Mouse (Mus musculus) brown adipose tissue, adult 24 weeks (tissue): ENCODE measurements around the gene Klhl29. TPM values are rescaled to one million over a fixed set of nuclear protein-coding genes. Genes with fewer than 3 reads are reported as not detected.

Experiments used
- H3K27ac ChIP-seq: fragments of 200-500 bp; replicated peaks from 2 replicates; pipeline ENCODE4 v1.5.1; 2012; ENCODE audit warnings: low read depth, mild to moderate bottlenecking, low read length
- H3K4me1 ChIP-seq: fragments of 200-500 bp; 2 replicates; pipeline ENCODE4 v1.6.1; 2012; ENCODE audit warnings: low read length, mixed read lengths; ENCODE audit not compliant: control insufficient read depth, insufficient read depth, insufficient read length
- H3K4me3 ChIP-seq: fragments of 200-500 bp; 2 replicates; pipeline ENCODE4 v1.5.1; 2012; ENCODE audit warnings: low read depth, mild to moderate bottlenecking, low read length, moderate library complexity; ENCODE audit not compliant: insufficient read depth
- polyA plus RNA-seq: library from polyadenylated mRNA; stranded (reverse); fragments of >200 nt; gene quantifications from 2 replicates; pipeline ENCODE4 v1.2.4, GENCODE M21; 2012; ENCODE audit not compliant: missing spikeins, insufficient read depth, insufficient read length

The Klhl29 gene
- 0.67 and 0.71 TPM in 2 replicates for polyA plus RNA-seq

GRCm38 (mm10) chr12:5375616-5376461 lies at the start of gene Klhl29:
Gene Klhl29, minus strand, starts transcription at chr12:5375682.
- no peak within 1 kb of the TSS for H3K27ac ChIP-seq
- no peaks in the 10 kb centered on the region for H3K4me1 ChIP-seq
- peak within 1 kb of the TSS; percentile 73 for H3K4me3 ChIP-seq

DNA sequence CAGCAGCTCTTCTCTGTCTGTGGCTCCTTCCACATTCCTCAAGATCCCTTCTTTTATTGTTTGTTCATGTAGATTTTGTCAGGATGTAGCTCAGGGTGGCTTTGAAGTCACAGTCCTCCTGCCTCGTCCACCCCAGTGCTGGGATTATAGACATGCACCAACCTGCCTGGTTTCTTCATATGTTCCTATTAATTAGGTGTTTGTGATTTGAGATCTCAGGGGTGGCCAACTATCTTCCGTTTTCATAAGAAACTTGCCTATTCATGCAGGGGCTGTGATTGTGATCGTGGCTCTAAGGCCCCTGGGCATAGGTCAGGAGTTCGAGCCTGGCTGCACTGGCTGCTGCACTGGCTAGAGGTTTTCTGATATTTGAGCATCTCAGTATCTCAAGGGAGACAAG lies 49.8 kb upstream of the Klhl29 start:
- Histone ChIP-seq H3K4me3 (no peak overlapping the region), H3K4me1 (no peaks in the 10 kb centered on the region), H3K27ac (no peak overlapping the region)

DNA sequence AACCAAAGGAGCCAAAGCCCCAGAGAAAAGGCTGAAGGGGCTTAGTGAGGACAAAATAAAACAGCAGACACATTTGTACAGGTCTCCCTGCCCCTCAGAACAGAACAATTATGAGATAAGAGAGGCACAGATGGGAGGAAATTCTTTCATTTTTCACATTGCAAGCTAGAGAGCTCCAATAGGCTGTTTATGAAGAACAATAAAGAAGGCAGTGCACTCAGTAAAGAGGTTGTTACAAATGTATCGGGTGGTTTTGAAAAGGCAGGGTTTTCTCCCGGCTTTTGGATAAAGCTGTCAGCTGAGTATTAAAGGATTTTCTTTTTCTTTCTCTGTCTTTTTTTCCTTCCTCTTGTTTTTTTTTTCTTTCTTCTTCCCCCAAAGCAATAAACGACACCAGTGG lies 40.3 kb upstream of the Klhl29 start:
- no peak overlapping the region for H3K4me3 ChIP-seq
- no peak overlapping the region for H3K27ac ChIP-seq
- no peaks in the 10 kb centered on the region for H3K4me1 ChIP-seq

GRCm38 (mm10) chr12:5413976-5414375 lies 38.5 kb upstream of the Klhl29 start:
- Histone ChIP-seq H3K4me3 (no peak overlapping the region), H3K4me1 (no peaks in the 10 kb centered on the region), H3K27ac (no peak overlapping the region)

DNA sequence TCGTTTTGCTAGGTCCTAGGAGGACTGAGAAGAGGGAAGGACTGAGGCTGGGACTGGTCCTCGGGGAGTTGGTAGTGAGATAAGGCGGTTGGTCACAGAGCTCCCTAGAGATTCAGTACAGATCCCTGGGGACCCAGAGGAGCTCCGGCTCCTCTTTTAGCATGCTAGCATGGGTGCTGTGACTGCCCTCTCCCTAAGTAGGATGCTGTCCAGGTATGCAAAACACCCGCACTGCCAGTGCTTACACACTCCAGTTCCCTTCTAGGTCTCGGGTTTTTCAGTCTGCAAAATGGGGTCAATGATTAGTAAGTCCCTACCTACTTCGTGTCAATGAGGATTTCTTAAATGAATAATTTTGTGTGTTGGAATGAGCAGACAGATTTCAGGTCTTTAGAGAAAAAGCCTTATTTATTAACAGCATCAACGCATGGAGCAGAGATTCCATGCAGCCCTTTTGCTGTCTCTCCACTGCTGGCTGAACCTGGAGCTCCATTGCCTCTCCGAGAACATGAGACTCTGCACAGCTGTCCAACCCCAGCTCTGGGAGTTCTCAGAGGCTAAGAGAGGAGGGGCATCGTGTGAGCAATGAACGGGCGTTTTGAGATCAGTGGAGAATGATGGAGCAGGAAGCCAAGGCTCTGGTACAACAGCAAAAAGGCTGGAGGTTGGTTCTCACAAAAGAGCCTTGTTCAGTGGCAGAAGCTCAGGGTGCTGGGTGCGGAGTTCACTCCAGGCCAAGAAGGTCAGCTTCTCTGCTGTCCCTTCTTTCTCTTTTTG lies 36.5 kb upstream of the Klhl29 start:
- no peaks in the 10 kb centered on the region for H3K4me1 ChIP-seq

DNA sequence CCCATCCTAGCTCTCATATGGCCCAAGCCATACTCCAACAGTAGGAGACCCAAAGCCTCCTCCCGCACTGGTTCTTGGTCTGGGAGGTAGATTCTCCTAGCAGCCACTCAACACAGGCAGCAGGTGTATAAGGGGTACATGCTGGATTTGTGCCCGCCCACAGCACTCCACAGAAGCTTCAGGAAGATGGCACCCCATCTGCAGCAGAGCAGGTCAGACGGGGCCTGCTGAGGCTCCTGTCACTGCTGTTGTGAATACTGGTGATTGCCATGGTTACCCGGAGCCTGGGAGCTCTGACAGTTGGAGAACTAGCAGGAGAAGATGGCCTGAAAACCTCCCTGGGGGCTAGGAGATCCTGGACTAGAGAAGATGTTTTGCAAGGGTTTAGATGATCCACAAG lies 35.9 kb upstream of the Klhl29 start:
- Histone ChIP-seq H3K4me3 (no peak overlapping the region), H3K4me1 (no peaks in the 10 kb centered on the region), H3K27ac (no peak overlapping the region)

More for the DNA sequence above, 36.5 kb upstream of the Klhl29 start:
- H3K4me3 ChIP-seq = no peak overlapping the region
- H3K27ac ChIP-seq = no peak overlapping the region

DNA sequence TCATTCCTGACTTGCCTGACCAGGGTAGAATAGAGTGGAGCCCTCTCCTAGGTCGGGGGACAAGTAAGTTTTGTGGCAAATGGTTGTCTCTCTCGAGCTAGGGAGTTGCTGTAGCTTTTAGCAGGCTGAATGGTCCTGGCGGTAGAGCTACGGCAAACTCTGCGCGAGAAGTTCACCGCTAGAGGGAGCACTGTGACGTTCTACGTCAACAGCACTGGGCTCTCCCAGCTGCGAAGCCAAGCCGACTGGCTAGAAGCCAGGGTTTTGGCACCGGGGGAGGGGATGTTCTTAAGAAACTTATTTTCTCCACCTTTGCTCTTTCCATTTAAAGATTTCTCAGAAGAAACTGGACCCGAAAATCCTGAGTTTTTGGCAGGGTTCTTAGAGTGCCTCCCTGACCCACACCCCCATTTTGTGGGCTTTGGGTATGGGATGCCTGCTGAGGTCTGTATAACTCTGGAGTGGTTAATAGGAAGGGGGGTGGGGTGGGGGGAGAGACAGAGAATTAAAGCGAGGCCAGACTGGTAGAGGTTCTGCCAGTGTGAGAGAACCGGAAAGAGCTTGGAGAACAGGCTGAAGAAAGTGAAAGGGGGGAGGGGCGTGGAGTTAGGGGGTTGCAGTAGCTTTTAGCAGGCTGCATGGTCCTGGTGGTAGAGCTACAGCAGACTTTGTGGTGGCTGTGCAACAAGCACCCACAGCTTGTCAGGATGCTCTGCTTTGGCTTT lies 35.1 kb upstream of the Klhl29 start:
- Histone ChIP-seq H3K4me1 (no peaks in the 10 kb centered on the region), H3K27ac (no peak overlapping the region), H3K4me3 (no peak overlapping the region)

DNA sequence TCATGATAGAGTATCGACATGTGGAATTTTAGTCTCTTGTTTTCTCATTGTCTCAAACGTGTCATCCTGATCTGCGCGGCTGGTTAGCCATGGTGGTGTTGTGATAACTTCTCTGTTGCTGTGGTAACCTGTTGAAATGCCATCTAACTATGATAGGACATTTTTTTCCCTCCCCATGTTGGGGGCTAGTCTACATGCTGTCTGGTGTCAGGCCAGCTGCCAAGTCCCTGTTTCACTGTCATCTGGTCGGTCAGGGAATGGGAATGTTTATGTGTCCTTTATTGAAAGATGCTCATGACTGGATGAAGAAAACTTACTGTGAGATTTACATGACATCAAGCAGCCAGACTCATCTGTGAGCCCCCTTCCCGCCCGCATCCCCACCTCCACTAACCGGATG lies 31.7 kb upstream of the Klhl29 start:
- Histone ChIP-seq H3K27ac (no peak overlapping the region), H3K4me1 (no peaks in the 10 kb centered on the region), H3K4me3 (no peak overlapping the region)

DNA sequence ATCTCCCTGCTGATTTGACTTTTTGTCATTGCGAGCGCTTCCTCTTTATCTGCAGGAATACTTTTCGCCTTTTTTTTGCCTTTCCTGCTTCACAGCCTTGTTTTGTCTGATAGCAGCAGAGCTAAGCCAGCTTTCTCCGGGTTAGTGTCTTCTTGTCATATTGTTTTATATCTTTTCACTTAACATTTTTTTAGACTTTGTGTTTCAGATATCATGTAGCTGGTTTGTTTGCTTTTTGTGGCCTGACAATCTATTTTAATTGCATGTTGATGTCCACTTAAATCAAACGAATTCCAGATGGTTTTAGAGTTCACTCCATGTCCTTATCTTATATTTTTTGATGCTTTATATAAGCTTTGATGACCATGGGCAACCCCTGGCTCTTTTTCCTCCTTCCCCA lies 21.9 kb upstream of the Klhl29 start:
- no peaks in the 10 kb centered on the region for H3K4me1 ChIP-seq
- H3K4me3 ChIP-seq = no peak overlapping the region
- H3K27ac ChIP-seq = no peak overlapping the region

DNA sequence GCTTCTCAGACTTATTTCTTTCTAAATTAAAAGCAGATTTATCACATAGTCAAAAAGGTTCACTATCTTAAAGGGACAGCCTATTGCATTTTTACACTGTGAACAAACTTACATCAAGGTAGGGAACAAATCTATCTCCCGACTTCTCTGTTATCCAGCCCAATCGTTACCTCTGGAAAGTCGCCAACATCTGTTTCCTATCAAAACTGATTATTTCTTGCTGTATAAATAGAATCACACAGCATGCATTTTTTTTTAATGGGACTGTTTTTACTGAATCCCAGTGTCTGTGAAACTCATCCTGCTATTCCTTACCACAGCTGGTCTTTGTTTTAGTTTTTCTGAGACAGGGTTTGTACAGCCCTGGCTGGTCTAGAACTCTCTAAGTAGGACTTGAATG lies 19.7 kb upstream of the Klhl29 start:
- H3K4me1 ChIP-seq = no peaks in the 10 kb centered on the region
- H3K4me3 ChIP-seq = no peak overlapping the region
- no peak overlapping the region for H3K27ac ChIP-seq

GRCm38 (mm10) chr12:5387112-5387511 lies 11.6 kb upstream of the Klhl29 start:
- no peak overlapping the region for H3K4me3 ChIP-seq
- H3K27ac ChIP-seq = no peak overlapping the region
- H3K4me1 ChIP-seq = no peaks in the 10 kb centered on the region

DNA sequence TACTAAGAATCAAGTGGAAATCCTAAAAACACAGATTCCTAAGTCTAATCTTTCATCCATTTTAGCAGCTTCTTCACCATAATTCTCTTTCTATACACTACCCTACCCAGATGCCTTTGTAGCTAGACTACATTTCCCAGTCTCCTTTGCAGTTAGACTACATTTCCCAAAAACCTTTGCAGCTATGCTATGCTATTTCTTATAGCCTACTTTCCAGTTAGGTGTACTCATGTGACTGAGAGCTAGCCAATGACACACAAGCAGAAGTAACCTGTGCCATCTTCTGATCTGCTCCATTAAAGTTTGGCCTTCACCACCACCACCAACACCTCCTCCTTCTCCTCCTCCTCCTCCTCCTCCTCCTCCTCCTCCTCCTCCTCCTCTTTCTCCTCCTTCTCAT lies 11.2 kb upstream of the Klhl29 start:
- Histone ChIP-seq H3K4me1 (no peaks in the 10 kb centered on the region), H3K27ac (no peak overlapping the region), H3K4me3 (no peak overlapping the region)

GRCm38 (mm10) chr12:5381694-5382093 lies 6.2 kb upstream of the Klhl29 start:
- Histone ChIP-seq H3K4me1 (no peaks in the 10 kb centered on the region), H3K27ac (no peak overlapping the region), H3K4me3 (no peak overlapping the region)

- Histone ChIP-seq H3K27ac (no peak overlapping the region), H3K4me1 (no peaks in the 10 kb centered on the region), H3K4me3 (peak overlapping the region; percentile 73)
Observed at GRCm38 (mm10) chr12:5374684-5375615, 532 bp downstream of the Klhl29 start.
